Mouse (Mus musculus): ENCODE data around the gene Mrap. TPM values are rescaled to one million over a fixed set of nuclear protein-coding genes. Genes with fewer than 3 reads are reported as not detected.

Mrap gene
- total RNA-seq, 2 experiments from 2014 or later = not detected

Other genes with a start within 250 kb of the Mrap start
- 117 and 121 TPM in 2 replicates for gene Mis18a, start 10.8 kb upstream of the Mrap start, total RNA-seq (2015)
- gene Mis18a, start 10.8 kb upstream of the Mrap start, total RNA-seq (2017) = 68.6 and 70.6 TPM in 2 replicates
- 3.6 and 5.9 TPM in 2 replicates for gene Urb1, start 72.2 kb downstream of the Mrap start, total RNA-seq (2015)
- 3.6 and 5.0 TPM in 2 replicates for gene Urb1, start 72.2 kb downstream of the Mrap start, total RNA-seq (2017)
- gene Eva1c, start 88.5 kb downstream of the Mrap start, total RNA-seq (2015) = not detected in 2 replicates
- gene Eva1c, start 88.5 kb downstream of the Mrap start, total RNA-seq (2017) = not detected in 2 replicates
- gene Cfap298, start 196.9 kb downstream of the Mrap start, total RNA-seq (2015) = 8.8 and 13.9 TPM in 2 replicates
- 14.9 and 24.4 TPM in 2 replicates for gene Cfap298, start 196.9 kb downstream of the Mrap start, total RNA-seq (2017)

All from megakaryocyte, adult 5-6 weeks (primary cell).